Mouse (Mus musculus) brain, embryonic 18.5 days (tissue): ENCODE measurements around the gene Zfp787.
"Not testable (repeated sequence)": the region's sequence is repeated elsewhere in the genome, so short reads cannot be mapped to it uniquely, and the experiment has no call there.

Experiments
- DNase-seq: peaks from one replicate; pipeline ENCODE4 v3.0.0-alpha.2; 2012; ENCODE audit warnings: low read depth, low spot score

The Zfp787 gene

GRCm38 (mm10) chr7:6162172-6162571 is 6.4 kb upstream of the Zfp787 start:
- DNase-seq, result no peak

GRCm38 (mm10) chr7:6161541-6161940 is 5.7 kb upstream of the Zfp787 start:
- no peak for DNase-seq

GRCm38 (mm10) chr7:6159604-6160003 is 3.8 kb upstream of the Zfp787 start:
- DNase-seq, result no peak

- no peak for DNase-seq
Observed at GRCm38 (mm10) chr7:6157479-6157878, 1.7 kb upstream of the Zfp787 start.

GRCm38 (mm10) chr7:6156901-6157472 is 1.2 kb upstream of the Zfp787 start:
- DNase-seq, result no peak

- peak; percentile 80 for DNase-seq
Observed at GRCm38 (mm10) chr7:6155031-6155872, 545 bp downstream of the Zfp787 start.

- DNase-seq, result no peak
Observed at GRCm38 (mm10) chr7:6154164-6154563, 1.6 kb downstream of the Zfp787 start.

- no peak for DNase-seq
Observed at GRCm38 (mm10) chr7:6153131-6153530, 2.7 kb downstream of the Zfp787 start.

GRCm38 (mm10) chr7:6152036-6152435 is 3.8 kb downstream of the Zfp787 start:
- DNase-seq, result no peak

- DNase-seq, result no peak
Observed at GRCm38 (mm10) chr7:6151266-6151665, 4.5 kb downstream of the Zfp787 start.

GRCm38 (mm10) chr7:6147688-6148087 is 8.1 kb downstream of the Zfp787 start:
- DNase-seq, result no peak

GRCm38 (mm10) chr7:6146982-6147325 is 8.8 kb downstream of the Zfp787 start:
- DNase-seq, result no peak

- DNase-seq, result no peak
Observed at GRCm38 (mm10) chr7:6146194-6146981, 9.4 kb downstream of the Zfp787 start.

- no peak for DNase-seq
Observed at GRCm38 (mm10) chr7:6145423-6146188, 10.2 kb downstream of the Zfp787 start.

GRCm38 (mm10) chr7:6143991-6144531 is 11.7 kb downstream of the Zfp787 start:
- DNase-seq, result no peak

- DNase-seq, result no peak
Observed at GRCm38 (mm10) chr7:6139295-6139694, 16.5 kb downstream of the Zfp787 start.

- DNase-seq, result no peak
Observed at GRCm38 (mm10) chr7:6136497-6136896, 19.3 kb downstream of the Zfp787 start.

- no peak for DNase-seq
Observed at GRCm38 (mm10) chr7:6132646-6133045, 23.2 kb downstream of the Zfp787 start.

- DNase-seq, result no peak
Observed at GRCm38 (mm10) chr7:6130346-6130745, 25.5 kb downstream of the Zfp787 start.

GRCm38 (mm10) chr7:6126690-6127448 is 28.9 kb downstream of the Zfp787 start:
- DNase-seq, result peak; percentile 66

- not testable (repeated sequence) for DNase-seq
Observed at GRCm38 (mm10) chr7:6121128-6121527, 34.7 kb downstream of the Zfp787 start.
